Mouse (Mus musculus) urinary bladder, postnatal 25 days (tissue): ENCODE results near the gene Mrgprx2.
"Not testable (repeated sequence)": the region's sequence is repeated elsewhere in the genome, so short reads cannot be mapped to it uniquely, and the experiment has no call there.

Experiments
- DNase-seq: peaks from one replicate; pipeline ENCODE4 v3.0.0; 2022; ENCODE audit warnings: low spot score

The Mrgprx2 gene

GRCm38 (mm10) chr7:48499221-48499620, at the start of gene Mrgprx2:
Gene Mrgprx2, minus strand, starts transcription at chr7:48499321.
- DNase-seq = no peak

DNA sequence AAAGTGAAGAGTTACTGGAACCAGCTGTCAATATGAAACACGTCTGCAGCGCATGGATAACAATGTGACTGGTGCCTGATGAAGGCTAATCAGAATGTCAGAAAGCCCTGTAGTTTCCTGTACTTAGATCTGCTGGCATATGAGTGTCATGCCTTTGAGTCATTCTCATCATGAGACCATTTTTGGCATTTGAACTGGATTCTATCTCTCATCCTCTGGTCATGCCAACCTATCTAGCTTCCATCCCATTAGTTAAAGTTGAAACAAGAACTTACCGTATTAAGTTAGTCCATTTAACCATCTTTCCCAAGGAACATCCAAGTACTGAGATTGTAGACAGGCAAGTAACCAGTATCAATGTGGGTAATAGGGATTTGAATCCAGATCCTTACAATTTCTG, 42.9 kb downstream of the Mrgprx2 start, which contains the start of gene Mrgprb1:
Gene Mrgprb1 (minus strand): TSS at position 101 of the 400 bp plus-strand sequence.
- no peak for DNase-seq

DNA sequence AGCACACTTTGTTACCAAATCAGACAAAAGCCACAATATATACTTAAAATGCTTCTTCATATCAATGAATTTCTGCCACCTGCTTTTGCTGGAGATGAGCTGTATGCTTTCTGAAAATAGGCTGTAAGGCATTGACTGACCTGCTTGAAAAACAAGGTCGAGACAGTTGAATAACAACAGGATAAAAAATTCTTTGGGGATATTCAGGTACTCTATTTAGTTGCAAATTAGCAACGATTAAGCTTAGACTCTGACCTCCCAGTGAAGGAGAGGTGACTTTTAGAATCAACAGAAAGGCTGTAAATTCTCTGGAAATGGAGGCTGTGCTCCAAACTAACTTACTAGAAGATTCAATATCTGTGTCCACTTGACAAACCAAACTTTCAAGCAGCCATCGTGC, 62.5 kb downstream of the Mrgprx2 start:
- no peak for DNase-seq

- not testable (repeated sequence) for DNase-seq
These were observed 63.2 kb downstream of the Mrgprx2 start for GRCm38 (mm10) chr7:48435936-48436335.
